Comparison of ENCODE assay signal across 9 mouse cellular contexts in genomic region chr6:83599060-83599550, GRCm38 (mm10). TPM values are rescaled to one million over a fixed set of nuclear protein-coding genes. Genes with fewer than 3 reads are reported as not detected.
DNase-seq lines count a peak whose midpoint lies in the region; ATAC-seq and TF ChIP-seq lines count a peak whose summit lies in the region.
"Had no signal": no experiment of that assay in that cellular context is flagged by ENCODE, and none has a peak within 500 bp of the region (broad histone marks: within the 10 kb centered on the region; RNA-seq: fewer than 3 reads in every experiment).

No protein-coding gene starts in this region.

- no peaks in the 10 kb centered on the region for H3K4me1 ChIP-seq in kidney, postnatal 0 days (replicated peaks; ENCODE audit: insufficient read depth, low read length)
- 0 out of 2 replicates have a peak, but pooled peaks cover 6% of the 10 kb centered on the region for H3K4me1 ChIP-seq in embryonic facial prominence, embryonic 15.5 days
- H3K4me1 ChIP-seq in intestine, embryonic 16.5 days (ENCODE audit: control insufficient read depth, insufficient read depth, low read length): no peaks in the 10 kb centered on the region
- no peaks in the 10 kb centered on the region for H3K4me1 ChIP-seq in neural tube, embryonic 11.5 days (ENCODE audit: control insufficient read depth, insufficient read depth, low read length)

- H3K27ac ChIP-seq in kidney, postnatal 0 days: no peak overlapping the region
- no peak overlapping the region for H3K27ac ChIP-seq in embryonic facial prominence, embryonic 15.5 days (replicated peaks)
- no peak overlapping the region for H3K27ac ChIP-seq in intestine, embryonic 16.5 days (ENCODE audit: low read length)
- H3K27ac ChIP-seq in neural tube, embryonic 11.5 days (ENCODE audit: low read depth, low read length): no peak overlapping the region

- no peak for ATAC-seq in kidney, postnatal 0 days (replicated peaks; ENCODE audit: low FRiP score, low read depth)
- ATAC-seq in embryonic facial prominence, embryonic 15.5 days (ENCODE audit: insufficient number of reproducible peaks, low FRiP score, low TSS enrichment, low read depth): no peak
- ATAC-seq in intestine, embryonic 16.5 days: no peak
- 0 out of 2 replicates have a peak, but pooled peaks have one; percentile 27 for ATAC-seq in neural tube, embryonic 11.5 days (ENCODE audit: insufficient read depth, low FRiP score, low TSS enrichment)

- intact Hi-C loops in left cerebral cortex, postnatal 10 days (cut with DNase I): no loop called here

- WGBS in kidney, postnatal 0 days: 39% methylated on average over 24 of the region's 24 CpGs
- WGBS in embryonic facial prominence, embryonic 15.5 days: 37% methylated on average over 24 of the region's 24 CpGs
- WGBS in intestine, embryonic 16.5 days: 35% methylated on average over 24 of the region's 24 CpGs
- 35% methylated on average over 24 of the region's 24 CpGs for WGBS in neural tube, embryonic 11.5 days

- H3K4me3 ChIP-seq in kidney, postnatal 0 days (replicated peaks; ENCODE audit: low read depth, low read length): peak overlapping the region; percentile 17; the same call in 1 of the 2 replicates
- peak overlapping the region; percentile 35 for H3K4me3 ChIP-seq in embryonic facial prominence, embryonic 15.5 days (replicated peaks)
- H3K4me3 ChIP-seq in intestine, embryonic 16.5 days (ENCODE audit: low read length): peak overlapping the region; percentile 41
- H3K4me3 ChIP-seq in neural tube, embryonic 11.5 days (ENCODE audit: low read depth, low read length): peak overlapping the region; percentile 31

- no peak for TF ChIP-seq CTCF in kidney, postnatal 0 days (IDR thresholded peaks at IDR 0.05; ENCODE audit: low read depth)

- H3K9me3 ChIP-seq in kidney, postnatal 0 days (replicated peaks; ENCODE audit: low read length): no peaks in the 10 kb centered on the region
- no peaks in the 10 kb centered on the region for H3K9me3 ChIP-seq in embryonic facial prominence, embryonic 15.5 days (replicated peaks)
- H3K9me3 ChIP-seq in intestine, embryonic 16.5 days (ENCODE audit: control insufficient read depth, low read length): no peaks in the 10 kb centered on the region
- H3K9me3 ChIP-seq in neural tube, embryonic 11.5 days (ENCODE audit: control insufficient read depth, low read length): no peaks in the 10 kb centered on the region

- DNase-seq in kidney, postnatal 0 days (ENCODE audit: low spot score): no peak
- DNase-seq in kidney, adult 18-20 months: no peak
- DNase-seq in neural tube, embryonic 11.5 days (ENCODE audit: low spot score): no peak
- no peak for DNase-seq in left cerebral cortex, postnatal 10 days (ENCODE audit: extremely low spot score in 1 of 2, low spot score in 2 of 2)
- DNase-seq in left cerebral cortex, adult 8-10 months (ENCODE audit: low spot score in 2 of 2): no peak
- DNase-seq in lung, postnatal 4 days: no peak

- H3K36me3 ChIP-seq in kidney, postnatal 0 days (ENCODE audit: insufficient read depth, low read length): no peaks in the 10 kb centered on the region
- no peaks in the 10 kb centered on the region for H3K36me3 ChIP-seq in embryonic facial prominence, embryonic 15.5 days
- no peaks in the 10 kb centered on the region for H3K36me3 ChIP-seq in intestine, embryonic 16.5 days (ENCODE audit: control insufficient read depth, insufficient read depth, low read length)
- no peaks in the 10 kb centered on the region for H3K36me3 ChIP-seq in neural tube, embryonic 11.5 days (ENCODE audit: control insufficient read depth, insufficient read depth, low read length)

- H3K9ac ChIP-seq in kidney, postnatal 0 days (ENCODE audit: low read depth, low read length): no peak overlapping the region
- H3K9ac ChIP-seq in embryonic facial prominence, embryonic 15.5 days: no peak overlapping the region
- no peak overlapping the region for H3K9ac ChIP-seq in intestine, embryonic 16.5 days (ENCODE audit: low read depth, low read length)
- peak overlapping the region; percentile 53 for H3K9ac ChIP-seq in neural tube, embryonic 11.5 days (ENCODE audit: low read length)

- H3K4me2 ChIP-seq in kidney, postnatal 0 days (ENCODE audit: low read length): peak overlapping the region; percentile 58
- peak overlapping the region; percentile 49 for H3K4me2 ChIP-seq in embryonic facial prominence, embryonic 15.5 days (replicated peaks)
- peak overlapping the region; percentile 61 for H3K4me2 ChIP-seq in intestine, embryonic 16.5 days (ENCODE audit: low read depth, low read length)
- peak overlapping the region; percentile 44 for H3K4me2 ChIP-seq in neural tube, embryonic 11.5 days (ENCODE audit: low read depth)

- H3K27me3 ChIP-seq in kidney, postnatal 0 days (ENCODE audit: insufficient read depth, low read length): no peaks in the 10 kb centered on the region
- H3K27me3 ChIP-seq in embryonic facial prominence, embryonic 15.5 days: no peaks in the 10 kb centered on the region
- no peaks in the 10 kb centered on the region for H3K27me3 ChIP-seq in intestine, embryonic 16.5 days (replicated peaks; ENCODE audit: control insufficient read depth, insufficient read depth, low read length)
- no peaks in the 10 kb centered on the region for H3K27me3 ChIP-seq in neural tube, embryonic 11.5 days (ENCODE audit: control insufficient read depth, insufficient read depth, low read length)

RNA-seq across cellular contexts. Expression of gene Stambp, which starts 26.6 kb away (rescaled TPM):
- 30.2 and 31.2 TPM in 2 replicates for polyA plus RNA-seq in kidney, postnatal 0 days (2015; fragmentation: Nextera tagmentation; extraction: Ambion mirVana)
- polyA plus RNA-seq in embryonic facial prominence, embryonic 15.5 days (2015; fragmentation: Nextera tagmentation; extraction: Ambion mirVana): 31.5 and 32.5 TPM in 2 replicates
- 29.4 and 30.5 TPM in 2 replicates for polyA plus RNA-seq in intestine, embryonic 16.5 days (2015; fragmentation: Nextera tagmentation; extraction: Ambion mirVana)
- polyA plus RNA-seq in neural tube, embryonic 11.5 days (2014; fragmentation: Nextera tagmentation; extraction: Ambion mirVana): 24.7 and 27.9 TPM in 2 replicates
- 10 to 100 TPM; 38.3 to 39.8 TPM for total RNA-seq in left cerebral cortex, postnatal 10 days (2021)
- 10 to 100 TPM; 32.9 to 39.3 (median 37.3) TPM for total RNA-seq in left cerebral cortex, adult 8-10 months (2022)

RNA-seq across cellular contexts. Expression of gene Clec4f, which starts 56.9 kb away (rescaled TPM):
- not detected in 2 replicates for polyA plus RNA-seq in kidney, postnatal 0 days (2015; fragmentation: Nextera tagmentation; extraction: Ambion mirVana)
- polyA plus RNA-seq in embryonic facial prominence, embryonic 15.5 days (2015; fragmentation: Nextera tagmentation; extraction: Ambion mirVana): not detected in 2 replicates
- polyA plus RNA-seq in intestine, embryonic 16.5 days (2015; fragmentation: Nextera tagmentation; extraction: Ambion mirVana): 0.12 and 0.32 TPM in 2 replicates
- polyA plus RNA-seq in neural tube, embryonic 11.5 days (2014; fragmentation: Nextera tagmentation; extraction: Ambion mirVana): not detected in 2 replicates
- total RNA-seq in left cerebral cortex, postnatal 10 days (2021): under 1 TPM; 0.21 to 0.63 TPM
- total RNA-seq in left cerebral cortex, adult 8-10 months (2022): not detected
- total RNA-seq: MEL had no signal
